Mouse (Mus musculus): ENCODE data around the gene Prok2. TPM values are rescaled to one million over a fixed set of nuclear protein-coding genes. Genes with fewer than 3 reads are reported as not detected.

Gene Prok2
- total and polyA plus RNA-seq, 3 experiments, result not detected

GRCm38 (mm10) chr6:99670481-99671119 lies 55.6 kb downstream of the Prok2 start:
- Histone ChIP-seq H3K4me3 (ENCODE audit: control insufficient read depth in 1 of 2, insufficient read depth in 1 of 2, low read depth in 2 of 2, low read length in 2 of 2) (no peak overlapping the region), H3K79me2 (ENCODE audit: control insufficient read depth, insufficient read depth, low read length, poor library complexity) (no peaks in the 10 kb centered on the region), H3K4me1 (ENCODE audit: control insufficient read depth in 1 of 2, insufficient read depth in 2 of 2, low read length in 2 of 2) (no peaks in the 10 kb centered on the region), H3K27me3 (ENCODE audit: control insufficient read depth in 1 of 2, insufficient read depth in 2 of 2, low read length in 2 of 2) (no peaks in the 10 kb centered on the region), H3K9ac (ENCODE audit: control insufficient read depth, low read depth, low read length, poor library complexity, severe bottlenecking) (no peak overlapping the region), H3K27ac (ENCODE audit: control insufficient read depth, low read depth, low read length) (no peak overlapping the region), H3K36me3 (ENCODE audit: control insufficient read depth in 1 of 2, insufficient read depth in 2 of 2, low read length in 2 of 2) (no peaks in the 10 kb centered on the region), H3K9me3 (replicated peaks; ENCODE audit: insufficient read depth, low read length) (no peaks in the 10 kb centered on the region)
- TF ChIP-seq USF1 (IDR thresholded peaks at IDR 0.05; ENCODE audit: low read depth, low read length), result no peak
- TF ChIP-seq SMC3 (IDR thresholded peaks at IDR 0.05; ENCODE audit: low read depth, low read length), result peak; percentile 58
- peak; percentile 27 for TF ChIP-seq RAD21 (IDR thresholded peaks at IDR 0.05; ENCODE audit: low read depth, low read length)
- peak; percentile 47 to 69 (median 60) for TF ChIP-seq CTCF (IDR thresholded peaks at IDR 0.05 in 2 of 3, conservative IDR thresholded peaks at IDR 0.05 in 1 of 3; ENCODE audit: control insufficient read depth in 1 of 3, insufficient read depth in 1 of 3, low read depth in 2 of 3, low read length in 3 of 3, poor library complexity in 1 of 3, severe bottlenecking in 1 of 3)
- no peak for TF ChIP-seq MAFK (IDR thresholded peaks at IDR 0.05; ENCODE audit: borderline replicate concordance, low read depth, low read length)
- peak; percentile 50 for DNase-seq (ENCODE audit: low read depth, low spot score)

- Histone ChIP-seq H3K4me1 (ENCODE audit: control insufficient read depth in 1 of 2, insufficient read depth in 2 of 2, low read length in 2 of 2) (no peaks in the 10 kb centered on the region), H3K36me3 (ENCODE audit: control insufficient read depth in 1 of 2, insufficient read depth in 2 of 2, low read length in 2 of 2) (no peaks in the 10 kb centered on the region), H3K27me3 (ENCODE audit: control insufficient read depth in 1 of 2, insufficient read depth in 2 of 2, low read length in 2 of 2) (no peaks in the 10 kb centered on the region), H3K9me3 (replicated peaks; ENCODE audit: insufficient read depth, low read length) (no peaks in the 10 kb centered on the region), H3K27ac (ENCODE audit: control insufficient read depth, low read depth, low read length) (no peak overlapping the region), H3K4me3 (ENCODE audit: control insufficient read depth in 1 of 2, insufficient read depth in 1 of 2, low read depth in 2 of 2, low read length in 2 of 2) (no peak overlapping the region), H3K79me2 (ENCODE audit: control insufficient read depth, insufficient read depth, low read length, poor library complexity) (no peaks in the 10 kb centered on the region), H3K9ac (ENCODE audit: control insufficient read depth, low read depth, low read length, poor library complexity, severe bottlenecking) (no peak overlapping the region)
- TF ChIP-seq NRF1 (IDR thresholded peaks at IDR 0.05; ENCODE audit: insufficient read depth, low read depth, low read length, poor library complexity, severe bottlenecking), result no peak
- no peak for TF ChIP-seq JUND (IDR thresholded peaks at IDR 0.05; ENCODE audit: low read depth, low read length)
- TF ChIP-seq CHD2 (IDR thresholded peaks at IDR 0.05; ENCODE audit: low read length), result no peak
- no peak for TF ChIP-seq POLR2A (IDR thresholded peaks at IDR 0.05; ENCODE audit: control insufficient read depth in 1 of 2, insufficient read depth in 1 of 2, low read depth in 1 of 2, low read length in 2 of 2, poor library complexity in 1 of 2)
- no peak for TF ChIP-seq POLR2AphosphoS2 (IDR thresholded peaks at IDR 0.05; ENCODE audit: low read length)
- TF ChIP-seq MAX (IDR thresholded peaks at IDR 0.05; ENCODE audit: low read length), result no peak
- no peak for TF ChIP-seq MYC (IDR thresholded peaks at IDR 0.05; ENCODE audit: low read depth, low read length)
- no peak for TF ChIP-seq MYB (IDR thresholded peaks at IDR 0.05; ENCODE audit: low read depth, low read length)
- no peak for TF ChIP-seq TCF12 (IDR thresholded peaks at IDR 0.05; ENCODE audit: low read depth, low read length)
- TF ChIP-seq KAT2A (conservative IDR thresholded peaks at IDR 0.05; ENCODE audit: low read depth, low read length), result no peak
- TF ChIP-seq HCFC1 (IDR thresholded peaks at IDR 0.05; ENCODE audit: low read depth, low read length), result no peak
- no peak for TF ChIP-seq GATA1 (IDR thresholded peaks at IDR 0.05; ENCODE audit: low read depth, low read length)
- TF ChIP-seq GABPA (IDR thresholded peaks at IDR 0.05; ENCODE audit: low read depth, low read length), result no peak
- TF ChIP-seq MAFK (IDR thresholded peaks at IDR 0.05; ENCODE audit: borderline replicate concordance, low read depth, low read length), result no peak
- no peak for TF ChIP-seq MEF2A (IDR thresholded peaks at IDR 0.05; ENCODE audit: extremely low read depth, insufficient replicate concordance, low read depth, low read length, poor library complexity, severe bottlenecking)
- no peak for TF ChIP-seq RCOR1 (IDR thresholded peaks at IDR 0.05; ENCODE audit: low read depth, low read length)
- TF ChIP-seq TBP (IDR thresholded peaks at IDR 0.05; ENCODE audit: low read depth, low read length), result no peak
- no peak for TF ChIP-seq ZC3H11A (IDR thresholded peaks at IDR 0.05; ENCODE audit: low read depth, low read length)
- DNase-seq (ENCODE audit: low read depth, low spot score), result no peak
Measured at GRCm38 (mm10) chr6:99669481-99670325, 56.5 kb downstream of the Prok2 start.

All from MEL (cell line).